Mouse (Mus musculus): ENCODE measurements around the gene Slc8b1.
"Not testable (repeated sequence)": the region's sequence is repeated elsewhere in the genome, so short reads cannot be mapped to it uniquely, and the experiment has no call there.

The Slc8b1 gene

DNA sequence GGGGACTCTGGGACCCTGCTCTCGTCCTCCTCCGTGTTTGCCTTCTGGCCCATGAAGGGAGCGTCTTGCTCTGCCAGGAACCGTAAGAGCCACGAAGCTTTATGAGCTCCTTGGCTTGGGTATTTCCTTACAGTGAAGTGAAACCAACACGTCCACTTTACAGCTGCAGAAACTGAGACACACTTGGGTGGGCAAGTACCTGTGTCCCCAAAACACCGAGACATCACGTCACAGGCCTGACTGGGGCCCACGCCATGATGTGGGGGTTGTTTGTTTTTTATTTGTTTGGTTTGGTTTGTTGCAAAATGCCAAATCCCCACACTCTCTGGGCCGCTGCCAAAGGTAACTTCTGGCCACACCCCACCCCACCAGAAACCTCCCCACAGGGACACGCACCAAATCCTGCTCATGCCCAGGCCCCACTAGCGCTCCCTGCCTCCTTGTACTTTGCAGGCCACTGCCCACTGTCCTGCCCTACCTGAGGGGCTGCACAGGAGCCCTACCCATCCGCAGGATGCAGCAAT lies 15.2 kb upstream of the Slc8b1 start:
- DNase-seq (ENCODE audit: low read depth, low spot score): no peak

- DNase-seq (ENCODE audit: low read depth, low spot score): no peak
These were observed 13.9 kb upstream of the Slc8b1 start for GRCm38 (mm10) chr5:120497071-120497470.

GRCm38 (mm10) chr5:120499202-120499601 lies 11.8 kb upstream of the Slc8b1 start:
- DNase-seq (ENCODE audit: low read depth, low spot score): no peak

- not testable (repeated sequence) for DNase-seq (ENCODE audit: low read depth, low spot score)
These were observed 10.4 kb upstream of the Slc8b1 start for GRCm38 (mm10) chr5:120500609-120501008.

DNA sequence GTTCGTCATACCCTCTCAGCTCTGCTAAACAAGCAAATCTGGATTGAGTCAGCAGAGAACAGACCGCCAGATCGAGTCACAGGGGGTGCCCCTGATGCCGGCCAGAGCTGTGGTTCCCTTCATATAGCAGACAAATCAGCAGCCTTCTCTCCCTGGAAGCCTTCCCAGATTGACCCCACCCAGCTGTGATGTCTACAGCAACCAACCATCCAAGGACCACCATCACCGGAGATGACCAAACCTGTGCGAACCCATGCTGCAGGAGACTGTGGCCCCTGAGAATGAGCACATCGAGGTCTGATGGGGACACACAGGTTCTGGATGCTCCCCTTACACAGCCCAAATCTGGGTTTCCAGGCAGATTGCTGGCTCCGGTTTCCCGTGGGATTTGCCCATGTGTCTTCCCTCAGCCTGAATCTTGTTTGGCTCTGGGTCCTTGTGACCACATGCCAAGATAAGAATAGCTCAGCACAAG lies 8.8 kb upstream of the Slc8b1 start:
- DNase-seq (ENCODE audit: low read depth, low spot score): peak; percentile 62

DNA sequence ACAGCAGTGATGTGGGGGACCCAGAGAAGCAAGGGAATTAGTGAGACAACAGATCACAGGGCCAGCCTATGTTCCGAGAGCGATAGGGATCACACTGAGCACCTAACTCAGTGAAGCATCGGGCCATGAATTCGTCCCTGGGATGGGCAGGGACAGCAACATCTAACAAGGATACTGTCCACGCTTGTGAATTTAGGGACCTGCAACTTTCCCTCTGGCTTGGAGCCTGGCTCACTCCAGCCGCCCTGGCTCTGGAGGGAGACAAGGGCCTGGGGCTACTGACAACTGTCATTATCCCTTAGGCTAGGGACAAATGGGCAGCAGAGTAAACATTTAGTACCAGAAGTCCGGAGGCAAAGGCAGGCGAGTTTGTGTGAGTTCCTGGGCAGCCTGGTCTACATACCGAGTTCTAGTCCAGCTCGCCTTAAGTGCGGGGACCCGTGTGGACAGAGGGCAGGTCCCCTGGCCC lies 8.3 kb upstream of the Slc8b1 start:
- DNase-seq (ENCODE audit: low read depth, low spot score): no peak

GRCm38 (mm10) chr5:120503144-120503795 lies 7.7 kb upstream of the Slc8b1 start, which contains the start of gene Plbd2:
TSS of gene Plbd2 (minus strand) at chr5:120503625.
- DNase-seq (ENCODE audit: low read depth, low spot score): peak; percentile 92

GRCm38 (mm10) chr5:120505368-120505767 lies 5.6 kb upstream of the Slc8b1 start:
- DNase-seq (ENCODE audit: low read depth, low spot score): peak; percentile 82

DNA sequence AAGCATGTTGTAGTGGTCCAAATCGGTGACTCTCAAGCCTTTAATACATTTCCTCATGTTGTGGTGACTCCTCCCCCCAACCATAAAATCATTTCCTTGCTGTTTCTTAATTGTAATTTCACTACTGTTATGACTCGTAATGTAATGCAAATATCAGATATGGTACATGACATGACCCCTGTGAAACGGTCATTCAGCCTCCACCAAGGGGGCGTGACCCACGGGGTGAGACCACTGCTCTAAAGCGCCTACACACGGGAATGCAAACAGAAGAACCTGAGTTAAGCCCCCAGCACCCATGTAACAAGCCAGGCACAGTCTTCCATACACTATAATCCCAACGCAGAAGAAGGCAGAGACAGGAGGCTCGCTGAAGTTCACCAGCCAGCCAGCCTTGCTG lies 5.2 kb upstream of the Slc8b1 start:
- DNase-seq (ENCODE audit: low read depth, low spot score): no peak

- DNase-seq (ENCODE audit: low read depth, low spot score): no peak
These were observed 4.5 kb upstream of the Slc8b1 start for GRCm38 (mm10) chr5:120506490-120506889.

DNA sequence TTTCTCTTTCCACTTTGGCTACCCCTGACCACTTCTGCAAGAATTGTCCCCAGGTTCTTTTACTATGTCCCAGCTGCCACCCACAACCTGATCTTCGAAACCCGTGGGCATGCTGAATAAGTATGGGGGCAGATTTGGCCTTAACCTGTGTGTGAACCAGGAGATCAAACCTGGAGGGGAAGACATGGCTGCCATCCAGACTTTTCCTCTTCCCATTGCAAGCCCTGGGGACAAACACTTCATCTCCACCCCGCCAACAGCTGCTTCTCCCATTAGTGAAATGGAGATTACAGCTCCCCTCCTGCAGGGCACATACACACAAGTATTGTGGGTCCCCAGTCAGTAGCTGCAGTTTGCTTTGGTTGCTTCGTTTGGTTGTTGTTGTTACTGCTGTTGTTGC lies 3.7 kb upstream of the Slc8b1 start:
- DNase-seq (ENCODE audit: low read depth, low spot score): no peak

DNA sequence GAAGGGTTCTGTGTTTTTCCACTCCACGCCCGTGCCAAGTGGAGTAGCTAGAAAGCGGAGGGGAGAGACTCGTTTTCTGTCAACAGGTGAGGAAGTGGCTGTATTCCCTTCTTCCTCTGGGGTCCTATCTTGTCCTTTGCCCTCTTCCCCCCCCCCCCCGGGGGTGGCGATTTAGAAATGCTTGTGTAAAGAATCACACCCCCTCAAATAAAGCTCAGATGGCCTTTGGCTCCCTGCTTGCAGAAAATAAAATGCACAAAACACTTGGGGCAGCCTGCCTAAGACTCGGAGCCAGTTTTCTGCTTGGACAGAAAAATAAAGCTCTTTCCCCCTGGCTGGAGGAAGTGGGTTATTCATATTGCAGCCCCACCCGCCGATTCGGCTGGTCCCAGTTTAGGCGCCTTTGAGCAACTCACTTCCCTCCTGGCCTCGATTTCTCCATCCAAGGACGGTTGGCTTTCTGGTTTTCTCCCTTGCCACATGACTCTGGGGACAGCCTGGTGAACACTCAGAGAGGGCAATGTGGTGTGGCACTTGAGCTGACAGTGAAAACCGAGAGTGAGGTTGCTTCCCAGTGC lies 764 bp downstream of the Slc8b1 start:
- peak; percentile 14 for DNase-seq (ENCODE audit: low read depth, low spot score)

- DNase-seq (ENCODE audit: low read depth, low spot score): no peak
These were observed 2.1 kb downstream of the Slc8b1 start for GRCm38 (mm10) chr5:120512911-120513555.

- DNase-seq (ENCODE audit: low read depth, low spot score): no peak
These were observed 3.2 kb downstream of the Slc8b1 start for GRCm38 (mm10) chr5:120514031-120514677.

DNA sequence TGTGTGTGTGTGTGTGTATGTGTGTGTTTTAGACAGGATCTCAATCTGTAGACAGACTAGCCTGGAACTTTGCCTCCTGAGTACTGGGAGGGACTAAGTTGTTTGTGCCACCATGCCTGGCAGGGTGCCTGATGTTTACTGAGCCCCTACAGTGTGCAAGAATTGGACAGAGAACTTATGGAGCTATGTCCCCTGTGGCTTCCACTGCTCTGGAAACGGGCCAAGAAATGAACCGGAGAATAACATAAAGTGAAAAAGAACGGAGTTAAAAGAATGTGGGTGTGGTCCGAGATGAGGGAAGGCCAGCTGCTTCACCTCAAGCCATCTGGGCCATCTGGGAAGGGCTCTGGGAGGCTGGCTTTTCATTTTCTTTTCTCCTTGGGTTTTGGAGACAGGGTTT lies 3.8 kb downstream of the Slc8b1 start:
- no peak for DNase-seq (ENCODE audit: low read depth, low spot score)

- DNase-seq (ENCODE audit: low read depth, low spot score): no peak
These were observed 4.5 kb downstream of the Slc8b1 start for GRCm38 (mm10) chr5:120515451-120515850.

- peak; percentile 20 for DNase-seq (ENCODE audit: low read depth, low spot score)
These were observed 5.4 kb downstream of the Slc8b1 start for GRCm38 (mm10) chr5:120516221-120516984.

- peak; percentile 21 for DNase-seq (ENCODE audit: low read depth, low spot score)
These were observed 6.6 kb downstream of the Slc8b1 start for GRCm38 (mm10) chr5:120517552-120517951.

GRCm38 (mm10) chr5:120522649-120523048 lies 11.7 kb downstream of the Slc8b1 start:
- DNase-seq (ENCODE audit: low read depth, low spot score): peak; percentile 52

DNA sequence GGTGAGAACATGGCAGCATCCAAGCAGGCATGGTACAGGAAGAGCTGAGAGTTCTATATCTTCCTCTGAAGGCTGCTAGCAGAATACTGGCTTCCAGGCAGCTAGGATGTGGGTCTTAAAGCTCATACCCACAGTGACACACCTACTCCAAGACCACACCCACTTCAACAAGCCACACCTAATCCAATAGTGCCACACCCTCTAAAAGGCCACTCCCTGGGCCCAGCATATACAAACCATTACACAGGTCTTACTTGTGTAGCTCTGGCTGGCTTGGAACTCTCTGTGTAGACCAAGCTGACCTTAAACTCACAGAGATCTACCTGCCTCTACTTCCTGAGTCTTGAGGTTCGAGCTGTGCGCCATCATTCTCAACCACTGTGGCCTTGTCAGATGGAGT lies 13.8 kb downstream of the Slc8b1 start:
- DNase-seq (ENCODE audit: low read depth, low spot score): no peak

DNA sequence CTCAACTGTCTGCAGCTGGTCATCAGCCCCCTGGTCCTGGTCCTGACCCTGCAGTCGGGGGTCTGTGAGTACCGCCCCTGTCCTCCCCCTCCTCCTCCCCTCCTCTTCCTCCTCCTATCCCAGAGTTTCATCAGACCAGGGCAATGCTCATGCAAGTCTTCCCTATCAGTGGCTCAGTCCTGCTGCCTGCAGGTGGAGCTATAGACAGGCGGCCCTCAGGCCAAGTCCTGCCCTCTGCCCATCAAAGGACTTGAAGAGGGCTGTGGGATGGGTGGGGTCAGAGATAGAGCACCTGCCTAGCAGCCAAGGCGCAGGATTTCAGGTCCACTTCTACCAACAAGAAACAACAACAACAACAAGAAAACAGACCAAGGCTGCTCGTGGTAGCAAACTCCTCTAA lies 14.8 kb downstream of the Slc8b1 start:
- DNase-seq (ENCODE audit: low read depth, low spot score): peak; percentile 55
